Mouse (Mus musculus) retina, adult 2 months (tissue): ENCODE results near the gene Sbk2.

Experiments used
- DNase-seq: peaks from one replicate; pipeline ENCODE4 v3.0.0-alpha.2; 2012; ENCODE audit warnings: low read depth, low spot score

The Sbk2 gene

DNA sequence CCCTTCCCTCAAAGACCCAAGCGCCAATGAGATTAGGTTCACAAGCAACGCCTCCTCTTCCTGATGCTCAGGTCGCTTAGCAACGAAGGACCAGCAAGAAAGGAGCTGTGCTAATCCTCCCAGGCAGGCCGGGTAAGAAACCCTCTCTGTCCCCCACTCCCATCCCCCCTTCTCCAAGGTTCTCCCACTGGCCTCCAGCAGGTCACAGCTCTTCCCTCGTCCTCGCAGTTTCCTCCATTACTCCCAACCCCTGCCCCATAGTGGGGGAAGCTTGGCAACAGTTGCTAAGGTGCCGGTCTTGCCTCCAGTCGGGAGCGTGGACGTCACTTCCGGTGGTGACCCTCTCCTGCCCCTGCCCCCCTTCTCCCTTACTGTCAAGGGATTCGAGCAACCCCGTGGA, 41.7 kb downstream of the Sbk2 start:
- peak; percentile 81 for DNase-seq

DNA sequence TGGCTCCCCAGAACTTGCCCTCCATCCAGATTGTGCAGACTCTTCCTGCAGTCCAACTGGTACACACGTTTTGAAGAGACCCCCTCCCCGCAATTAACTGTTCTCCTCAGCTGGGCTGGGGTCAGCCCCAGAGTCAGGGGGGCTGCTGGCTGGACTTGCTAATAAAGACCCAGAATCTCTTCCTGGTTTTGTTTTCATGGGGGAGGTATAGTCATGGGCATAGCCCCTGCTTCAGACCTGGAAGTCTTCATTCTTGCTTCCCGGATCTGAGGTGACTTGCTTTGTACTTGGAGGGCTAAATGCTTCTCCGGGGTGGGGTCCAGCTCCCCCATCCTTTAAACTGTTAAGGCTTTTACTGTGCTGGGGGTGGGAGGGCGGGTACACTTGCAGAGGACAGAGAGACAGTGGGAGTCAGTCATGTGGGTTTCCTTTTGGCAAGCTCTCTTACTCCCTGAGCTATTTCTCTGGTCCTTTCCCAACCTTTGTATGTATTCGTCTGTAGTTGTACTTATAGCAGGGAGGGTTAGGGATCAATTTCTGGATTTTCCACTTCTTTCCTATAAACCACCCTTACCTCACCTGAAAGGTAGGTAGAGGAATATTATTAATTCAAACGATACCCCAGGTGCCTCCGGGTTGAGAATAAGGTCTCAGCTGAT, 42.3 kb downstream of the Sbk2 start, which contains the start of gene Nat14:
Gene Nat14, plus strand, starts transcription at position 205 of the 659 bp plus-strand sequence.
- DNase-seq: no peak

DNA sequence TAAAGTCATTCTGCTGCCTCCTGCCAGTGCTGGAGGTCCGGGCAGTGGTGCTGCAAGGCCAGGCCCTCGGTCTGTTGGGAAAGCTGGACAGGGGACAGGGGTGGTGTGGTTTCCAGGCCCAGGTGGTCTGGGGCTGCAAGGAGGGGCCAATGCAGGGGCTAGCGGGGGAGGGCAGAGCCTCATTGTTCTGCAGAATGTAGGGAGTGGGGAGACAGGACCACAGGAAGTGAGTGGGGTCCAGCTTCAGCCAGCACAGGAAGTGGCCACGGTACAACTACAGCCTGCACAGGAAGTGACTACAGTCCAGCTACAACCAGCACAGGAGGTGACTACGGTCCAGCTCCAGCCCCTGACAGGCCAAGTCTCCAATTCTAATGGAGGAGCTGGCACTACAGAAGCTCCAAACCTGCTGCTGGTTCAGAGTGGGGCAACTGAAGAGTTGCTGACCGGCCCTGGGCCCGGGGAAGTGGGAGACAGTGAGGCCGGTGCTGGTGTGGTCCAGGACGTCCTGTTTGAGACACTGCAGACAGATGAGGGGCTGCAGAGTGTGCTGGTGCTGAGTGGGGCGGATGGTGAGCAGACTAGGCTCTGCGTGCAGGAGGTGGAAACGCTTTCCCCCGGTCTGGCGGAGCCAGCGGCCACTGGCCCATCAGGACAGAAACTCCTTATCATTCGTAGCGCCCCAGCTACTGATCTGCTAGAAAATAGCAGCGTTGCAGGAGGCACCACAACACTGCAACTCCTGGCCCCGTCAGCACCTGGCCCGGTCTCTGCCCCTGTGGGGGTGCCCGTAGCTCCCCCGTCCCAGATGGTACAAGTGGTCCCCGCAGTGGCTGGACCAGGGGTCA, 43.0 kb downstream of the Sbk2 start:
- DNase-seq: no peak

DNA sequence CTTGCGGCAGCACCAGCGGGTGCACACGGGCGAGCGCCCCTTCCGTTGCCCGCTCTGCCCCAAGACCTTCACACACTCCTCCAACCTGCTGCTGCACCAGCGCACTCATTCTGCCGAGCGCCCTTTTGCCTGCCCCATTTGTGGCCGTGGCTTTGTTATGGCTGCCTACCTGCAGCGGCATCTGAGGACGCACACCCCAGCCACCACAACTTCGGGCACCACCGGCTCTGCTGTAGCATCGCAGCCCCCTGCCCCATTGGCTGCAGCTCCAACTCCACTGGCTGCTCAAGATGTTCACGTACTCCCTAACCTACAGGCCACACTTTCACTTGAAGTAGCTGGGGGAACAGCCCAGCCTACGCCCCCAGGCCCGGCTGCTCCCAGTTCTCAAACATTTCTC, 43.7 kb downstream of the Sbk2 start:
- no peak for DNase-seq

- DNase-seq: no peak
Observed at GRCm38 (mm10) chr7:4919971-4920370, 44.2 kb downstream of the Sbk2 start.

DNA sequence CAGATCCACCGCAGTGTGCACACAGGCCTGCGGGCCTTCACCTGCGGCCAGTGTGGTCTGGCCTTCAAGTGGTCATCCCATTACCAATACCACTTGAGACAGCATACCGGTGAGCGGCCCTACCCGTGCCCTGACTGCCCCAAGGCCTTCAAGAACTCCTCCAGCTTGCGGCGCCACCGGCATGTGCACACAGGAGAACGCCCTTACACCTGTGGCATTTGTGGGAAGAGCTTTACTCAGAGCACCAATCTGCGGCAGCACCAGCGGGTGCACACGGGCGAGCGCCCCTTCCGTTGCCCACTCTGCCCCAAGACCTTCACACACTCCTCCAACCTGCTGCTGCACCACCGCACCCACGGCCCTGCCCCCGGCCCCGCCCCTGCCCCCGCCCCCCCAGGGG, 45.1 kb downstream of the Sbk2 start:
- DNase-seq: no peak

DNA sequence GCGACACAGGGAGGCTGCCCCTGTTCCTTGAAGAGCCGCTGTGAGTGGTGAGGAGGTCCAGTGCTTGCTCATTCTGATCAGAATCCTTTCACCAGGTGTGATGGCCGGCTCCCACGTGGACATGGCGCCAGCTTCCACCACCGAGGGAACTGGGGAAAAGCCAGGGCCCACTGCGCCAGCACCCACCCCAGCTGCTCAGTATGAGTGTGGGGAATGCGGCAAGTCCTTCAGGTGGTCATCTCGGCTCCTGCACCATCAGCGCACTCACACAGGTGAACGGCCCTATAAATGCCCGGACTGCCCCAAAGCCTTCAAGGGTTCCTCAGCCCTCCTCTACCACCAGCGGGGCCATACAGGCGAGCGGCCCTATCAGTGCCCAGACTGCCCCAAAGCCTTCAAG, 45.5 kb downstream of the Sbk2 start:
- no peak for DNase-seq

DNA sequence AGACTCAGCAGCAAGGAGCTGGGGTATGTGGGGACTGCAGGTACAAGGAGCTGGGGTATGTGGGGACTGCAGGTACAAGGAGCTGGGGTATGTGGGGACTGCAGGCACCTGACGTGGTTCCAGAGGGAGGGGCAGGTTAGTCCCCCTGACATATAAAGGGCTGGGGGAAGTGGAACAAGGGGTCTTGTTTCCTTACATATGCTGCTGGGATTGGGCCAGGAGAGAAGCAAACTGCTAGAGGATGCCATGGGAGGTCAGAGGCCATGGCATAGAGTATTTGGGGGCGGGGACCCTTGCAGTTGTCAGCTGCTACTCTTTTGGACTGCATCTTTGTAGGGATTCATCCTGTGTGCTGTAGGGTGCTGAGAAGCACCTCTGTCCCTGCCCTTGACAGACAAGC, 46.7 kb downstream of the Sbk2 start:
- no peak for DNase-seq

DNA sequence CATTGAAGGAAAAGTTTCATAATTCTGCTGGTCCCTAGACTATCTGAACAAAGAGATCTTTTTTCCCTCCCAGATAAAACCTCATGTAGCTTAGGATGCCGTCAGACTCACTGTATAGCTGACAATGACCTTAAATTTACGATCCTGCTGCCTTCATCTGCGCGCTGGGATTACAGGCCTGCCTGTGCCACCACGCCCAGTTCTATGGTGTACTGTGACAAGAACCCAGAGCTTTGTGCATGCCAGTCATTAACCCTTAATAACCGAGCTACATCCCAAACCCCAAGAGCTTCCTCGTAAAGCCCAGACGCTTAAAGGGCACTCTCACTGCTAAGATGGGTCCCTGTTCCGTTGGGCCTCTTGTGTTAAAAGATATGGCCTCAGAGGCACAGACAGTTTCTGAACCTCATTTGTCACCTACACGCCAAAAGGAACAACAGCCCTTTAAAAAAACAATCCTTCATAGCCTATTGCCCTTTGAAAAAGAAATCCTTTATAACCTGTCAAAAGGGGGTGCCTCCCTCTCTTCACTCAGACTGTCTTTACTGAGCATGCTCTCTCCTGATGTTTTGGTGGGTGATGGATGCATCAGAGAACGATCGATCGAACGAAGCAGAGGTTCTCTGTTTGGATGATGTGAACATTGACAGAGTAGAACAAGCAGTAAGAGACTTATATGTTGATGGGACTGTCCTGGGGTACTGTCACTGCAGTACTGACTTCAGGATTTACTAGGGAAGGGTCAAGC, 48.4 kb downstream of the Sbk2 start:
- DNase-seq: no peak

DNA sequence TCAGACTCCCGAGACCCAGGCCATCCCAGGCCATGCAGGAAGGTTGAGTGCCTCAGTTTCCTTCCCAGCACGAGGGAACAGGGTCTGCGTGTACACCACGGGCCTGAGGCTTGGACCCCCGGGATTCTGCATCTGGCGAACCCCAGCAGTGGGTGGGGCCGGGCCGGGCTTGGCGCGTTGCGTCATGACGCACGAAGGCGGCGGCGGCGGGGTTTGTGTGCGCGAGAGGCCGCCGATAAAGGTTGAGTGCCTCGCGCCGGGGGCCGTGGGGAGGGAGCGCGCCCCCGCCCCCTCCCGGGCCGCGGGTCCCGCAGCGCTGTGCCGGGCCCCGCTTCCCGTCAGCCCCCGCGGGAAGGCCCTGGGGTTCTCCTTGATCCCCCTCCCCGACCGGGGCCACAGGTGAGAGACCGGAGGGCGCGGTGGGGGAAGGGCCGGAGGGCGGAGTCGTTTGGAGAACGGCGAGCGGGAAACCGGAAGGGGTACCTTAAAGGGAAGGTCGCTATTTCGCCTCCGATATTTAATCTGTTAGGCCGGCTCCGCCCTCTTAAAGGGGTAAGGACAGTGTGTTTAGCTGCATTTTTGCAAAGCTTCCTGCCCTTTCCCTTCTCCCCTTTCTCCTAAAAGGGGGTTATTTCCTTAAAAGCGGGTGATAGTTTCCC, 49.1 kb downstream of the Sbk2 start, which contains the start of gene Zfp628:
Gene Zfp628, plus strand, starts transcription at position 211 of the 659 bp plus-strand sequence.
- DNase-seq: peak; percentile 93

DNA sequence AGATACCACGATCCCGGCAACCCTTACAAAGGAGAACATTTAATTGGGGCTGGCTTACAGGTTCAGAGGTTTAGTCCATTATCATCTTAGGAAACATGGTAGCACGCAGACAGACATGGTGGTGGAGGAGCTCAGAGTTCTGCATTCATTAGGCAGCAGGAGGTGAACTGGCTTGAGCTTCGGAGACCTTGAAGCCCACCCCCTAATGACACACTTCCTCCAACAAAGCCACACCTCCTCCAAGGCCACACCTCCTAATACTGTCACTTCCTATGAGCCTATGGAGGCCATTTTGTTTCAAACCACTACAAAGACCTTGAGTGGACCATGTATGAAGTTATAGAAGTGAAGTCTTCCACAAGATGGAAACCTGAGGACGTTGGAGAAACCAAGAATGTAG, 52.0 kb downstream of the Sbk2 start:
- DNase-seq: no peak

GRCm38 (mm10) chr7:4911561-4911960, 52.6 kb downstream of the Sbk2 start:
- DNase-seq: no peak

- no peak for DNase-seq
Observed at GRCm38 (mm10) chr7:4906466-4906950, 57.7 kb downstream of the Sbk2 start, which contains the start of gene Gm36210. Gene Gm36210, minus strand, starts transcription at chr7:4906516.

DNA sequence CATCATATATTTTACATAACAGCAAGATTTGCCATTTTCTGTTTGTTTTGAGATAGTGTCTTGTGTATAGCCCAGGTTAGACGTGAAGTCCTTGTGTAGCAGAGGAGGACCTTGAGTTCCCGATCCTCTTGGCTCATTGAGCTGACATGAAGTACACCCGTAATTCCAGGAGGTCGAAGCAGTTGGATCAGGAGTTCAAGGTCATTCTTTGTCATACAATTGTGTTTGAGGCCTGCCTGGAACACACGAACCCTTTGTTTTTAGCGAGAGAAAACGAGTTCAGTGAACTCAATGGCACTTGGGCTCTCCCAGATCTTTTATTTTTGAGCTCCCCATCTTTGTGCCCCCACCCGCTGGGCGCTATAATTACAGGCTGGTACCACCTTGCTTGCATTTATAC, 61.8 kb downstream of the Sbk2 start:
- no peak for DNase-seq

GRCm38 (mm10) chr7:4901171-4901570, 63.0 kb downstream of the Sbk2 start:
- no peak for DNase-seq

DNA sequence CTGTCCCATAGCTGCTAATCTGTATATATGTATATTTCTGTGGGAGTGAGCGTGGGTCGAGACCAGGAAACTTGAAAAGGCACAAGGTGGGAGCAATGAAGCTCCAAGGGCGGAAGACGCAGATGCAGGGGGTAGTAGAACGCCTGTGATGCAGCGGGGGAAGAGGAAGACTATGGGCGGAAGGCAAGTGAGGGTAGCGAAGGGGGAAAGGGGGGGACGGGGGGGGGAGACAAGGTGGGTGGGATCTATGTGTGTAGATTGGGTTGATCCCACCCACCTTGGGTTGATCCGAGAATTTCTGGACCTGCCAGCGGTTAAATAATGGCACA, 63.7 kb downstream of the Sbk2 start:
- no peak for DNase-seq

- DNase-seq: no peak
Observed at GRCm38 (mm10) chr7:4899649-4900522, 64.3 kb downstream of the Sbk2 start.

GRCm38 (mm10) chr7:4898851-4899648, 65.2 kb downstream of the Sbk2 start:
- DNase-seq: no peak

DNA sequence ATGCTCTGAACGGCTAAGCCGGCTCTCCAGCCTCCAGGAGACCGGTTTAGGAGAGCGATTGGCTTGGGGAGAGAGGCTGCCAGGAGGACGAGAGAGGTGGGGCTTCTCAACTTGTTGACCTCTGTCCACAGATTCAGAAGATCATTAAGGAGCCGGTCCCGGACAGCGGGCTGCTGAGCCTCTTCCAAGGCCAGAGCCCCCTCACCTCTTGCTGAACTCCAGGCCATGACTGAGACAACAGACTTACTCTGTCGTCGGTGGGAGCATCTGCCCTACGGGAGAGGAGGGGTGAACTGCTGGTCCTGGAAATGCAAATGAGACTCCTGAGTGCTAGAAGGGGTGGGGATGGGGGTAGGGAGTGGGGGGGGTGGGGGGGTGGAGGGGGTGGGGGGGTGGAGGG, 69.0 kb downstream of the Sbk2 start:
- no peak for DNase-seq
